Mouse (Mus musculus) heart, postnatal 0 days (tissue): ENCODE measurements around the gene Ccdc169.

ENCODE experiments used
- CTCF ChIP-seq: IDR thresholded peaks from 2 replicates; pipeline ENCODE4 v1.5.1; 2016; ENCODE audit warnings: antibody characterized with exemption, control low read depth, low read depth
- EP300 ChIP-seq: IDR thresholded peaks from 2 replicates; pipeline ENCODE4 v1.6.1; 2016; ENCODE audit warnings: antibody characterized with exemption, low read depth

- TF ChIP-seq EP300 (no peak), CTCF (no peak)
Measured at GRCm38 (mm10) chr3:55147156-55147555, 10.0 kb downstream of the Ccdc169 start.
